Mouse (Mus musculus) ES-E14 (cell line): Measurements from ENCODE around the gene Srrd.

Source experiments
- CHD2 ChIP-seq: IDR thresholded peaks from 2 replicates; pipeline ENCODE4 v1.6.1; 2014; ENCODE audit warnings: mild to moderate bottlenecking, low read depth, low read length, inconsistent platforms
- HCFC1 ChIP-seq: IDR thresholded peaks from 2 replicates; pipeline ENCODE4 v1.6.1; 2012; ENCODE audit warnings: low read length, inconsistent platforms, borderline replicate concordance; ENCODE audit not compliant: insufficient read depth
- ZC3H11A ChIP-seq: IDR thresholded peaks from 2 replicates; pipeline ENCODE4 v1.6.1; 2012; ENCODE audit warnings: low read depth, mild to moderate bottlenecking, inconsistent platforms, low read length, borderline replicate concordance
- ZNF384 ChIP-seq: IDR thresholded peaks from 2 replicates; pipeline ENCODE4 v1.6.1; 2012; ENCODE audit warnings: low read depth, low read length, inconsistent platforms

GRCm38 (mm10) chr5:112364184-112364797 lies 21.5 kb upstream of the Srrd start:
- TF ChIP-seq CHD2 (no peak), ZNF384 (no peak), HCFC1 (no peak), ZC3H11A (no peak)
